Mouse (Mus musculus) hindbrain, postnatal 0 days (tissue): ENCODE measurements at regions not wholly inside any gene's neighbourhood (a gene's known extent, or its start where the extent isn't known, plus 50 kb on each side); places are given as distances from the start of the nearest gene placed in this dataset.
A peak's percentile ranks its signal among the peaks of the same experiment; 100 is the strongest.

Experiments
- ATAC-seq: fragments of 200-750 bp; cut with Nextera tagmentation; 2 replicates; pipeline ENCODE4 v1.8.0; 2017; ENCODE audit warnings: mild to moderate bottlenecking, moderate TSS enrichment, moderate library complexity
- DNase-seq: peaks from one replicate; pipeline ENCODE4 v3.0.0-alpha.2; 2015; ENCODE audit warnings: low spot score
- H3K27ac ChIP-seq: fragments of 300-500 bp; sonication (generic); 2 replicates; pipeline ENCODE4 v1.5.1; 2014; ENCODE audit warnings: mild to moderate bottlenecking
- H3K27me3 ChIP-seq: fragments of 300-500 bp; sonication (generic); 2 replicates; pipeline ENCODE4 v1.6.1; 2014; ENCODE audit warnings: low read length, mixed read lengths; ENCODE audit not compliant: insufficient read depth
- H3K36me3 ChIP-seq: fragments of 300-500 bp; sonication (generic); 2 replicates; pipeline ENCODE4 v1.6.1; 2014; ENCODE audit warnings: low read length, mixed read lengths; ENCODE audit not compliant: insufficient read depth
- H3K4me1 ChIP-seq: fragments of 300-500 bp; sonication (generic); 2 replicates; pipeline ENCODE4 v1.6.1; 2014; ENCODE audit warnings: antibody characterized with exemption, low read length, mixed read lengths; ENCODE audit not compliant: insufficient read depth
- H3K4me2 ChIP-seq: fragments of 300-500 bp; sonication (generic); 2 replicates; pipeline ENCODE4 v1.6.1; 2014; ENCODE audit warnings: low read depth, mild to moderate bottlenecking, low read length, moderate library complexity, mixed read lengths
- H3K4me3 ChIP-seq: fragments of 300-500 bp; sonication (generic); 2 replicates; pipeline ENCODE4 v1.5.1; 2014; ENCODE audit warnings: low read length
- H3K9ac ChIP-seq: fragments of 300-500 bp; sonication (generic); replicated peaks from 2 replicates; pipeline ENCODE4 v1.6.1; 2014; ENCODE audit warnings: mild to moderate bottlenecking, low read length, moderate library complexity, mixed read lengths
- H3K9me3 ChIP-seq: fragments of 300-500 bp; sonication (generic); 2 replicates; pipeline ENCODE4 v1.6.1; 2016; ENCODE audit warnings: low read length, mixed read lengths
- CTCF ChIP-seq: IDR thresholded peaks from 2 replicates; pipeline ENCODE4 v1.5.1; 2016; ENCODE audit warnings: antibody characterized with exemption, control low read depth, low read depth
- WGBS: fragments of 180-500 bp; shearing (Covaris S2); extraction: QIAGEN DNeasy Blood & Tissue Kit; methylation state at CpG from one replicate; pipeline ENCODE4 v1.1.7; 2014; 5-methylcytosine and 5-hydroxymethylcytosine counted together

DNA sequence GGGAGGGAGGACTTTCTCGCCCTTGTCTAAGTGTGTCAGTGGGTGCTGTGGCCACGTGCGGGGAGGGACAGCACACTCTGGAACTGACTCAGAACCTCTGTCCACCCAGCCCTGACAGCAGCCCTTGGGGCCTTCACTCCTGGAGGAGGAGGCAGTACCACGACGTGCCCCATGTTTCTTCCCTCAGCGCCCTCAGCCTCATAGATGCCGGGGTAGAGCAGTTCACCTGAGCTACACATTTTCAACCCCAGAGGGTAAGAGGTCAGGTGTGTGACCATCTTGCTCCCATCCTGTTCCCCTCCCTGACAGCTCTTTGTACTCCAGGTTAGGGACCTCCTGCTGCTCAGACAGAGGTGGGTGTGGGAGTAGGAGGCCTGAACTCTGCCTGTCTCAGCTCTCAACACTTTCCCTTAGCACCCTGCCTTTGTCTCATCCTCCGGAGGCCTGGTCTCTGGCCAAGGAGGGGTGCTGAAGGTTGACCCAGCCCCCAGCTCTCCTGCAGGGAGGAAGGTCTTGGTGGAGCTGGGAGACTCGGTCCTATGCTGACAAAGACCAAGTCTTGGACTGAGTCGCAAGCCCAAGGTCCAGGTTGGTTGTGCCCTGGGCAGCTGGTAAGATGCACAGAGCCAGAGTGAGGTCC lies 107.4 kb upstream of the Haao start:
- WGBS: 60% methylated on average over 10 of the region's 10 CpGs

DNA sequence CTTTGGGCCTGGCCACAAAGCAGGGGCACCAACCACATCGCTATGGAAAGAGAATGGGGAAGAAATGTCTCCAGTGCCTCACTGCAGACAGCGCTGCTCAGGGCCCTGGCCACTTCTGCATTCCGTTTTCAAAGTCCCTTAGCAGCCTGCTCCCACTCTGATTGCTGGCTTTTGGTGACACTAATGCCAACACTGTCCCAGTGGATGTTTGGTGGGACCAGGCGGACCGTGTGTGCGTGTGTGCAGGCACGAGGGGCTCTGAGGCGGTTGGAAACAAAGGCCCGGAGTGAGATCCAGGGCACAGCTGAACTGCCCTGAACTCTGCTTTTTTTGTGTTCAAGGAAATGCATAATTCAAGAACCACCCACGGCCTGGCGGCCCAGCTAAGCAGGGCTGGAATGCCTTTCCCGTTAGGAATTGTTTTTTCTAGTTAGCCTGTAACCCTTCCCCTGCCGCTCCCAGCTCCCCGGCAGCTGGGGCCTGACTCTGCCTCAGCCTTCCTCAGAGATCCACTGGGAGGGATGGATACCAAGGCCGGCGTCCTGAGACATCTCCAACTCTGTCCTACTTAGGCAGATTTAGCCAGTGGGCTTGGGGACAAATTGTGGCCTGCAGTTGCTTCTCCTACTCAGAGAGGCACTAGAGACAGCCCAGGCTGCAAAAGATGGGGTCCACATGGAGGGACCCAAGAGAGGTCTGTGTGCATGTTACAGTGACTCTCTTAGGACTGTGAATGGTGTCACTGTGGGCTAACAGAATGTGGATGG lies 106.7 kb upstream of the Haao start:
- Histone ChIP-seq H3K27me3 (no peaks in the 10 kb centered on the region), H3K9ac (0 out of 2 replicates have a peak overlapping the region, but pooled peaks have one; percentile 9)
- 16% methylated on average over 16 of the region's 16 CpGs for WGBS

More for the DNA sequence above, 107.4 kb upstream of the Haao start:
- no peak overlapping the region for H3K4me2 ChIP-seq
- peak overlapping the region; percentile 84 for H3K27ac ChIP-seq
- no peak overlapping the region for H3K4me3 ChIP-seq
- H3K36me3 ChIP-seq: no peaks in the 10 kb centered on the region
- ATAC-seq (no peak), DNase-seq (no peak)
- H3K9ac ChIP-seq: no peak overlapping the region
- no peak for TF ChIP-seq CTCF
- no peaks in the 10 kb centered on the region for H3K9me3 ChIP-seq
- no peaks in the 10 kb centered on the region for H3K27me3 ChIP-seq
- H3K4me1 ChIP-seq: peaks cover 22% of the 10 kb centered on the region; the same call in 1 of the 2 replicates

DNA sequence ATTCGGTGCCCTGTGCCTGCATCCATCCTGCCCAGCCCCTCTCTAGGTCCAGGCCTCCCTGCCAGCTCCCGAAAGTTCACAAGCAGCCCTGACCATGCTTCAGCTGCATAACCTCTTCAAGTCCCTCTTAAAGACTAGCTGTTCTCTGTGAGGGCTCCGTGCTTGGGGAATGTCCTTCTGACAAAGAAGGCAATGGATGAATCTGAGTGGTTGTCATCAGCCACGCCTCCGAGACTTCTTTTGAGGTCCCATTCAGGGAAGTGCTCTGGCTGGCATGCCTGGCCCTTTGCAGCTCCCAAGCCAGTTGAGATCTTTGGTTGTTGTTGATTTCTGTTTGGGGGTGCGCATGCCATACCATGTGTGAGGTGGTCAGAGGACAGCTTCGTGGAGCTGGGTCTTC lies 105.9 kb upstream of the Haao start:
- Histone ChIP-seq H3K9me3 (no peaks in the 10 kb centered on the region), H3K27me3 (no peaks in the 10 kb centered on the region), H3K4me3 (no peak overlapping the region), H3K4me2 (no peak overlapping the region), H3K4me1 (peaks cover 12% of the 10 kb centered on the region; the same call in 1 of the 2 replicates), H3K9ac (no peak overlapping the region), H3K36me3 (no peaks in the 10 kb centered on the region), H3K27ac (peak overlapping the region; percentile 84)
- WGBS: 51% methylated on average over 7 of the region's 7 CpGs
- TF ChIP-seq CTCF: no peak
- ATAC-seq (no peak), DNase-seq (no peak)

More for the DNA sequence above, 106.7 kb upstream of the Haao start:
- H3K27ac ChIP-seq: peak overlapping the region; percentile 84
- H3K36me3 ChIP-seq: no peaks in the 10 kb centered on the region
- H3K9me3 ChIP-seq: no peaks in the 10 kb centered on the region
- ATAC-seq (peak; percentile 70), DNase-seq (peak; percentile 56)
- H3K4me1 ChIP-seq: peaks cover 17% of the 10 kb centered on the region; the same call in 1 of the 2 replicates
- no peak overlapping the region for H3K4me2 ChIP-seq
- TF ChIP-seq CTCF: no peak
- no peak overlapping the region for H3K4me3 ChIP-seq

DNA sequence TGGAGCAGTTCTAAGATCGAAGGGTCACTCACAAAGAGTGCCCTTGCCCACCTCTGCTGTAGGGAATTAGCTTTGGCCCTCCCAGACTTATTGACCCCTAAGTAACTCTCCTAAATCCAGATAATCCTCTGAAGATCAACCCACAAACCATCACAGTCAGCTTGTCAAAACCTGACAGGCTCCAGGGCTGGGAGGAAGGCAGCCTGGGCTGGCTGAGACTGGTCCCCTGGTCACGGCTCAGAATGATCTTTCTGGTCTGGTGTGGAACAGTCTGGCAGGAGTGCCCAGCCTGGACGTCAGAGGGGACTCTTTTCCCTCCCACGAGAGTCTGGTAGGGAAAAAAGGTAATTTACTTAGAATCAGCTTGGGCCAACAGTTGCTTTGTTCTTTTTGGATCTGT lies 99.0 kb upstream of the Haao start:
- H3K27me3 ChIP-seq: no peaks in the 10 kb centered on the region
- DNase-seq (peak; percentile 23), ATAC-seq (no peak)
- no peak for TF ChIP-seq CTCF
- no peak overlapping the region for H3K4me2 ChIP-seq
- H3K4me3 ChIP-seq: no peak overlapping the region
- H3K9ac ChIP-seq: no peak overlapping the region
- WGBS: 42% methylated on average over 4 of the region's 4 CpGs
- H3K9me3 ChIP-seq: no peaks in the 10 kb centered on the region
- H3K27ac ChIP-seq: 0 out of 2 replicates have a peak overlapping the region, but pooled peaks have one; percentile 6
- no peaks in the 10 kb centered on the region for H3K36me3 ChIP-seq
- H3K4me1 ChIP-seq: no peaks in the 10 kb centered on the region

DNA sequence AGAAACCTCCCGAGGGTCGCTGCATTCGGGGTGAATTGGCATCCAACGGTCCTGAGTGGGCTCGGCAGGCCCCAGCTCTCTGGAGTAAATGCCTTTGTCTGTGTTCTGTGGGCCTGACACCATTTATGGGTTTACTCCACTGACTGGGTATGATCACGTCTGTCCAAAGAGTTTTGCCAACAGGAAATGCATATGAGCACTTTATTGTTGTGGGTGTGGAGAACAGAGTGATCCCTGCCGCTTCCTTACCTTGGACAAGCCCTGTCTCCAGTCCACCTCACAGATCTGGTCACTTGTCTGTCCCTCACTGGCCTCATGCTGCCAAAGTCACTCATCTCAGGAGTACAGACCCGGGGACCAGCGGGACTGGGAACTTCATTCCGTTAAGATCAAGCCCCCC lies 91.6 kb upstream of the Haao start:
- Histone ChIP-seq H3K4me2 (no peak overlapping the region), H3K9me3 (no peaks in the 10 kb centered on the region), H3K27ac (peak overlapping the region; percentile 75), H3K27me3 (no peaks in the 10 kb centered on the region), H3K4me3 (no peak overlapping the region), H3K9ac (no peak overlapping the region), H3K36me3 (no peaks in the 10 kb centered on the region), H3K4me1 (peaks cover 19% of the 10 kb centered on the region; the same call in 1 of the 2 replicates)
- DNase-seq (no peak), ATAC-seq (no peak)
- TF ChIP-seq CTCF: no peak
- WGBS: 69% methylated on average over 10 of the region's 10 CpGs

DNA sequence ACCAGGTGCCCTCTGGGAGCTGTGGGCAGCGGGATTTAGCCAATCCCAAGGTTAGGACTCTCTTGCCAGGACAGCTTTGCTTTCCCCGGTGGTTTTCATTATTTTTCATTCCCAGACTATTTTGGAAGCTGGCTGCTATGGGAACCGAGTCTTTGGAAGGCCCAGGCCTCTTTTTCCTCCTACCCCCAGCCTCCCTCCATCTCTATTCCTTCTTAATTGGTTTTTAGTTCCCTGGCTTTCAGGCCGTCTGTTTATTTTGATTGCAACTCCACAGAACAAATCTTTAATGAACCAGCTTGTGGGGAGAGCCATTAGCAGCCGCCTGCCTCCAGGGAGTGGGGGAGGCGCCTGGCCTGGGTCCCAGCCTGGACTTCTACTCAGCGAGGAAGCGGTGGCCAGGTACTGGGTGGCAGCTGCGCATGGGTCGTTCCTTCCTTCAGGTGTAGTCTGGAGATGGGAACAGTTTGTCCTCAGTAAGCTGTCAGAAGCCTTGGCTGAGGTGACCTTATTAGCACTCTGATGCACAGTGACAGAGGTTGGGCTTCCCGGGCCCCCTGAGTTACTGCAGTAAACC lies 91.0 kb upstream of the Haao start:
- Histone ChIP-seq H3K27ac (peak overlapping the region; percentile 75), H3K27me3 (no peaks in the 10 kb centered on the region), H3K9me3 (no peaks in the 10 kb centered on the region), H3K4me1 (peaks cover 19% of the 10 kb centered on the region; the same call in 1 of the 2 replicates), H3K4me2 (no peak overlapping the region), H3K36me3 (no peaks in the 10 kb centered on the region), H3K9ac (no peak overlapping the region), H3K4me3 (no peak overlapping the region)
- 35% methylated on average over 11 of the region's 11 CpGs for WGBS
- peak; percentile 66 for DNase-seq
- no peak for TF ChIP-seq CTCF
- ATAC-seq: peak; percentile 52
